Mouse (Mus musculus) embryonic fibroblast, embryonic 13.5 days (primary cell): ENCODE measurements at regions not wholly inside any gene's neighbourhood (a gene's known extent, or its start where the extent isn't known, plus 50 kb on each side); places are given as distances from the start of the nearest gene placed in this dataset.

ENCODE experiments used
- CTCF ChIP-seq: IDR thresholded peaks from 2 replicates; pipeline ENCODE4 v1.5.1; 2011; ENCODE audit warnings: mild to moderate bottlenecking, control low read depth, low read length, moderate library complexity, borderline replicate concordance; ENCODE audit not compliant: insufficient read depth
- POLR2A ChIP-seq: IDR thresholded peaks from 2 replicates; pipeline ENCODE4 v1.6.1; 2011; ENCODE audit warnings: low read depth, mild to moderate bottlenecking, control low read depth, low read length, moderate library complexity

- TF ChIP-seq POLR2A (no peak), CTCF (no peak)
Observed at GRCm38 (mm10) chr1:105454687-105455086, 98.2 kb upstream of the Rnf152 start.
